Mouse (Mus musculus) liver, adult (tissue): ENCODE data around the gene Tmem107.
A peak's percentile ranks its signal among the peaks of the same experiment; 100 is the strongest.

ENCODE experiments used
- GATA4 ChIP-seq: IDR thresholded peaks from 2 replicates; pipeline ENCODE4 v1.6.1; 2014; ENCODE audit warnings: mild to moderate bottlenecking, low read length; ENCODE audit not compliant: insufficient replicate concordance

Tmem107 gene

DNA sequence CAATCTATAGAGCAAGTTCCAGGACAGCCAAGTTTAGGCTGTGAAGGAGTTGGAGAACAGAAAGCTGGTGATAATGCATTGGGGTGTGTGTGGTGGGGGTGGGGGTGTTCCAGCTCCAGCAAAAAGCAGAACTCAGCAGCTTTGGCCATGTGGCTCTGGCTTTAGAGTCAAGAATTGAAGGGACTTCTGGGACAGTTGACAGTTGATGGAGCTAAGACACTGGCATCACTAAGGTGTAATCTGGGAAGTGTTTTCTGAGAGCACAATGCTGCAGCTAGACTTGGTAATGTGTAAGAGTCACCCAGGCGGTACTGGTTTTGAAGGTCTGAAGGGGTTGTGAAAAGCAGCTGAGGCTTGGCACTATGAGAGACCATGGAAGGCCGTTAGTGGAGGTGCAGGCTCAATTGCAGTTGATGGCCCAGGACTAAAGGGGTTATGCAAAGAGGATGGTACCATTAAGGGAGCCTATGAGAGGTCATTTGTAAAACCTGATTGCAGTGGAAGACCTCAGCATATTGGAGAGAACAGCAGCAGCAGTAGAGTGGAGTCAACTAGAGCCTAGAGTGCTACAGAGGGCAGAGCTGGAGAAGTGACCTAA, 17.7 kb upstream of the Tmem107 start:
- no peak for TF ChIP-seq GATA4

DNA sequence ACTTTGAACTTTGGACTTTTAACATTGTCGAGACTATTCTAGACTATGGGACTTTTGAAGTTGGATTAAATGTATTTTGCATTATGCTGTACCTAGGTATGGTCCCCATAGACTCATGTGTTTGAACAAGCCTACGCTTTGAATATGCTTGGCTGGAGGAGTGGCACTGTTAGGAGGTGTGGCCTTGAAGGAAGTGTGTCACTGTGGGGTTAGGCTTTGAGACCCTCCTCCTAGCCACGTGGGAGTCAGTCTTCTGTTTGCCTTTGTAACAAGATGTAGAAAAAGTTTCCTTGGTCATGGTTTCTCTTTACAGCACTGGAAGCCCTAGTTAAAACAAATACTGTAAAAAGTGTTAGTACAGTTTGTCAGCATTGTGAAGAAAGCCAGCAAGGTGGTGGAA, 16.8 kb upstream of the Tmem107 start:
- TF ChIP-seq GATA4, result no peak

DNA sequence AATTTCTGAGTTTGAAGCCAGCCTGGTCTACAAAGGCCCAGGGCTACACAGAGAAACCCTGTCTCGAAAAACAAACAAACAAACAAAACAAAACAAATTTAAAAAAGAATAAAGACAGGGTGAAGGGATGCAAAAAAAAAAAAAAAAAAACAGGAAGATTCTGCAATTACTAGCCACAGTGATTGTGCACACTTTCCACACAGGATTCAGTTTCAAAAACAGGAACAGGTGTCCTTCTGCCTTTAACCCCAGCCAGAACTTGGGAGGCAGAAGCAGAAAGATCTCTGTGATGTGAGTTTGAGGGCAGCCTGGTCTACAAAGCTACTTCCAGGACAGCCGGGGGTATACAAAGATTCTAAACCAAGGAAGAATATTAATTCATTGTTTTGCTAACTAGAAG, 12.3 kb upstream of the Tmem107 start:
- TF ChIP-seq GATA4, result no peak

DNA sequence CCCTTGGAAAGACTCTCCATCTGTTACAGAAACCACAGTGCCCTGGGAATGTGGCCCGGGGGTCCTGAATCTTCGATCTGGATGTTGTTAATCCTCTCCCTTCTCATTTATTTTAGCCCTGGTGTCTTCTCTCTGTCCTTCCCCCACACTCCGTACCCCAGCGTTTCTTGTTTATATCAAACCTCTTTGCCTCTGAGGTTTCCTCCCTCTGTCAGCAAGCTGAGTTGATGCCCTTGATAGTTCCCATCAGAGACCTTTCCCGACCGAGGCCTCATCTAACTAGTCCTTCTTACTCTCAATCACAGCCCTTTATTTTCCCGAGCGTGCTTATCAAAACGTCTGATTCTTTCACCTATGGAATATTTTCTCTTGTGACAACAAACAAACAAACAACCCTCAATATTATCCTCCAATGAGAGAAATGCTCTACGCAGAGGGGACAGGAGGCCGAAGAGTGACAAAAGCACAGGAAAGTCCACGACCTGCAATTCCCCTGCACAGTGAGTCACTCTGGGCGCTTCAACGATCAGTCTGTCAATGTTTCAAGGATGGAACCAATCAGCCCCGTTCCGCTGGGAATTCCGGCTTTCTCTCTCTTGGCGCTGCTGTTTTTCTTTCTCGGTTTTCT, 11.8 kb upstream of the Tmem107 start:
- no peak for TF ChIP-seq GATA4

DNA sequence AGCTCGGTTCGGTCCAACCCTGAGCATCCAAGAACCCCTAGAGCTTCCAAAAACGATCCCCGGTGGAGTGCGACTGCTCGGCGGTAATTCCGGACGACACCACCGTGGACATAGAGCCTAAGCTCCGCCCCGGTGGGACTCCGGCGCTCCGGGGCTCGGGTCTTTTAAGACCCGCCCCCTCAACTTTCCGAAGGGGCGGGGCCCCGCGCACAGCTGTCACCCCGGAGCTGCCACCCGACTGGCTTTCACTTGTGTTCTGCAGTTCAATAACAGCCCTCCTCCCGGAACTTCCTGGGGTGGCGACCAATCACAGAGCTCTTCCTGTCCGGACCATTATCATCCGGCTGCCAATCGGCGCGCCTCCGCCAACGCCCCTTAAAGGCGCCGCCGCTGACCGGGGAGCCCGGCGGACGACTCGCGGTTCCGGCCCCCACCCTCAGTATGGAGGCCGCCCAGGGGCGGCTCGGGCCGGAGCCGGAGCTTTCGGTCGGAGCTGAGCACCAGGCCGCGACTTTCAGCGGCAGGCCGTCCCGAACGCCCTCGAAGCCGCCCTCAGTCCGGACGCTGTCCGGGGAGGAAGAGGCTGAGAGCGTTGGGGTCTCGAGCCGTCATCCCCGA, 11.1 kb upstream of the Tmem107 start, which contains the start of gene Borcs6:
Gene Borcs6, plus strand, starts transcription at position 361 of the 618 bp plus-strand sequence.
- peak; percentile 86; the same call in 1 of the 2 replicates for TF ChIP-seq GATA4

DNA sequence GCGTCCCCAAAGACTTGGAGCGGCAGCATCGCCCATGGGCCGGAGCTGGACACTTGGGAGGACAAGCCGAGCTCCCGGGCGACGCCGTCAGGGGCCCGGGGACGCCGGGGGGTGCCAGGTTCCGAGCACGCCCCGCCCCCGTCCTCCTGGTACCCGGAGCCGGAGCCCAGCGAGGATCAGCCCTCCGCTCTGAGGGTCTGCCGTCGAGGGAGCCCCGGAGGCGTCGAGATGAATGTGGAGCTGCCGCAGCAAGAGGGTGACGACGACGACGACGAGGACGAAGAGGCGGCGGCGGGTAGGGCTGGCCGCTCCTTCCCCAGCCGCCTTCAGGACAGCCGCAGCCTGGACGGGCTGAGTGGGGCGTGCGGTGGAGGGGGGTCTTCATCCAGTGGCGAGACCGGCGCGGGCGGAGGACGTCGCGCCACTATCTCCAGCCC, 10.6 kb upstream of the Tmem107 start:
- TF ChIP-seq GATA4, result no peak

DNA sequence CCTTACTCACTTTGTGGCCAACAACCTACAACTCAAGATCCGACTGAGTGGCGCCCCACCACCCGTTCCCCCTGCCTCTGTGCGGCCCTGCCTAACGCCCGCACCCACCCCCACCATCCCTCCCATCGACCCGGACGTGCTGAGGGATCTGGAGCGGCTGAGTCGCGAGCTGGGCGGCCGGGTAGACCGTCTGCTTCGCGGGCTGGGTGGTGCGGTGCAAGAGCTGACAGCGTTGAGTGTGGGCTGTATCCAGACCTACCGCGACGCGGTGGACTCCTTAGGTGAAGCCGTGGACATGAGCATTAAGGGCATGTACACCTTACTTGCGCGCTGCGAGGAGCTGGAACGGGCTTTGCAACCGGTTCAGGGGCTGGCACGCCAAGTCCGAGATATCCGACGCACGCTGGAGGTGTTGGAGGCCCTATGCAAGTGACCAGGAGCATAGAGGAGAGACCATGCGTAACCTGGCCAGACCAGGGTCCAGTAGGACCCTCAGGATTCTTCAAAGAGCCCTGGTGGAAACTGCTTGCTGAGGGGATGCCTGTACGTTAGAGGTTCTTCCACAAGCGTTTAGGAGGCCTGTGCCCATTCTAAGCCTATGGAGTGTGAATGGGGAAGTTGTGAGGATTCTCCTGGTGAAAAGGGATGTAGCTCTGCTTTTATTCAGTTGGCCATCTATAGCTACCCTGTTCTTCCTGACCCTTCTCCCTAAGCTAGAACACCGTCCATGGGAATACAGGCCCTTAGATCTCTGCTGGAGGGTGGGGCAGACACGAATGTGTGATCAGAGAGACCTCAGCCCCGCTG, 10.0 kb upstream of the Tmem107 start:
- no peak for TF ChIP-seq GATA4

DNA sequence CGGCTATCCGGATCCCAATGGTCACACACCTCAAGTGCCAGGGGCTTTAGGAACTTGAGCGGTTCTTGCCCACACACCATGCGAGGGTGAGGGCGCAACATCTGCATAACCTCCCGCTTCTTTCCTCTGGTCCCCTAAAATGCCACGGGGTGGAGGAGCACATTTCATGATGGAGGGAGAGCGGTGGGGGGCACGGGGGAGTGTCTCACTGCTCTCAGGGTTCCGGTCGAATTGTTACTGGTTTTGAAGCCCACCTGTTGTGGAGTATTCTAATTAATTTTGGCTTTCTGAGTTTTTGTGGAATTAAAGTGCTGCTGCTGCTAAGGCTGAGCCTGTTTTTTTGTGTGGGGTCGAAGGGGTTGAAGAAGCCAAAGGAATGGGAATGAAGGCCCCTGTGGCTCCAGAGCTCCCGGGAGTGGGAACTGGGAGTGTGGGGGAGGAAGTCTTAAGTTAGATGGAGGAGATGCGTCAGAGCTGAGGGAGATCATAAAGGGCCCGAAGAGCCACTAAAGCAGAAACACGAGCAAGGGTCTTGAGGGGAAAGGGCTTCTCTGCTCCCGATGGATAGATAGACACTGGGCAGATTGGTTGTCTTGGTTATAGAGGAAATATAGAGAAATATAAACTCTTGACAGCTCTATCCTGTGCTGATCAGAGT, 9.2 kb upstream of the Tmem107 start:
- no peak for TF ChIP-seq GATA4

DNA sequence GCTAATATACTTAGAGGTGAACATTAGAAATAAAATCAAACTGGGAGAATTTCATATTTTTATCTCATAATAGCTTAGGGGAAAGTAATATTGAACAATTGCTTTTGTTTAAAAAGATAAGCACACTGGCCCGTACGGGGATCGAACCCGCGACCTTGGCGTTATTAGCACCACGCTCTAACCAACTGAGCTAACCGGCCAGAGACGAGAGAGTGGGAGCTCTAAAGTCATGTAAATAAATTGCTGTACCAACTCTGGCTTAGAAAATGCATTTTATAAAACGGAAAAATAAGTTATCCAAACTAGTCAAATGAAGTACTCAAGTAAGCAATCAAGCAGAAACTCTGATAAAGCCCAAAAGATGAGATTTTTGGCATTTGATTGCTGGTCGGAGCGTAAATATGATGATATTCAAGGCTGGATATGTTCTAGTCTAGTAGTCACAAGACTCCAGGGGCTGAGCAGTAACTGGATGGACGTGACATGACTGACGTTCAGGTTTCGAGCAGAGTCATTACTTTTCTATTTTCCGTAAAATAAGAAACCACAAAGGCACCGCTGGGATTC, 8.3 kb upstream of the Tmem107 start:
- peak; percentile 77; the same call in 1 of the 2 replicates for TF ChIP-seq GATA4

DNA sequence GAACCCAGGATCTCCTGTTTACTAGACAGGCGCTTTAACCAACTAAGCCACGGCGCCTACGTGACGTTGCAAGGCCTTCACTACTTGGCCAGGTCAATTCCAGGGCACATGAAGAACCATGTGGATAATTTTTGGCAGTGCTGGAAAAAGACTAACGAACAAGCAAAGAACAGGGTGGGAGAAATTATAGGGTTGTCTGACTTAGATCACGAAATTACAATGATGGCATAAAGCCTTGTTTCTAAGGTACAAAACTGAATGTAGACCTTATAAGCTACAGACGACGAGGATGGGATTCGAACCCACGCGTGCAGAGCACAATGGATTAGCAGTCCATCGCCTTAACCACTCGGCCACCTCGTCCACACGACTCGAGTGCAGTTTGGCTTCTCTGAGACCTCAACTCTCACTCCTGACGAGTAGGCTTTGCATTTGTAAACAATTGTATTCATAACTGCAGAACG, 7.8 kb upstream of the Tmem107 start:
- TF ChIP-seq GATA4, result peak; percentile 52; the same call in 1 of the 2 replicates

DNA sequence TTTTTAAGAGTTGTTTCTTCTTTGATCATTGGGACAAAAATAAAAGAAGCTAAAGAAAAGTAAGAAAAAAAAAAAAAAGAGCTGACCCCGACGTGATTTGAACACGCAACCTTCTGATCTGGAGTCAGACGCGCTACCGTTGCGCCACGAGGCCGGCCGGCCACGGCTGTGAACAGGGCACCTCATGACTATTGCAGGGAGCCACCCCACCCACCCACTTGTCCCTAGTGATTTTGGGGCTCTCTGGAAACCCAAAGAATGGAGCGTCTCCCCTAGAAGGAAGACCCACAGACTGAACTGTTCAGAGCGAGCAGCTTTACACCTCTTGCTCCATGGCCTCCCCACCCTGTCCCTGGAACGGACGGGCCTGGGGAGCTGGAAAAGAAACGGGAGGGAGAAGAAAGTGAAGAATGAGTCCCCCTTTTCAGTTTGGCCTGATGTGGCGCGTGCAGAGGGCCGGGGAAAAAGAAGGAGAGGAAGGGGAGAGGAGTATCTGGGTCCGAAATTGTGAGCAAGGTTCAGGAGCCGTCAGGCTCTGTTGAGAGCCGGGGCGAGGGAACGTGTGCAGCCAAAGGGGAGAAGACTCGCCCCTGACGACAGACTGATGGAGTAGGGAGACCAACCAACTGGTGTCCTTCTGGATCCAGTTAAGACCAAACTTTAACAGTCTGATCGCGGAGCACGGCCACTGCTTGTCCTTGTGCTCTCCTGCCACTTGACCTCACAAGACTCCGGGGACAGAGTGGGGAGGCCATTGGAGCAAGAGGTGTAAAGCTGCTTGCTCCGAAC, 7.0 kb upstream of the Tmem107 start:
- no peak; the same call in 1 of the 2 replicates for TF ChIP-seq GATA4

DNA sequence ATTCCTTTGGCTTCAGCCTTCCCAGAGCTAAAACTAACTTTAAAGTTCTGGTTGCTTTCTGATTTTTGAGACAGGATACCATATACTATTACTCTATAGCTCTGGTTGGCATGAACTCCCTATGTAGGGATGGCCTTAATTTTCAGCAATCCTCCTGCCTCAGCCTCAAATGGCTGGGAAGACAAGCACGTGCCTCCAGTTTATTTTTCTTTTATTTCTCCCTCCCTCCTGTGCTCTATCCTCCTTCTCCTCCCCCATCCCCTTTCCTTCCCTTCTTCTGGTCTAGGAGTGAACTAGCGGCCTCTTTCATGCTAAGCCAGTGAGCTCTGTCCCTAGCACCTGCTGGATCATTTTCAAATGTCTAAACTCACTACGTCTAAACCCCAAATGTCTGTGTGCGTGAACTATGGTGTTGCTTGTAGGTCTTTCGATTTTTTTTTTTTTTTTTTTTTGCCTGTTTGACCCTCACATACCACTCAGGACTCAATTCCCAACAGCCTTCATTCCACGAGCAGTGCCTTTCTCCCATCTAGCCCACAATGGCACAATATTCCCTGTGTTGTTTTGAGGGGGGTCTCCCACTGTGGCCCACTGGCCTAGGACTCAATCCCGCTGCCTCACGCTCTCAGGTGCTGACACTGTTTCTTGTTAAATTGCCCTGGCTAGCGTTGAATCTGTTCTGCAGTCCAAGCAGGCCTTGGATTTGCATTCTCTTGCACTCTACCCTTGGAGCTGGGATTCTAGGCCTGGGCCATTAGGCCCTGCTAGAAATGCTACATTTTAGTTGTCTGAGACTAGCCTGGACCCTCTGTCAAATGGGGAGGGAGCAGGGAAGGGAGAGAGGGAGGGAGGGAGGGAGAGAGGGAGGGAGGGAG, 6.1 kb upstream of the Tmem107 start:
- TF ChIP-seq GATA4, result no peak

DNA sequence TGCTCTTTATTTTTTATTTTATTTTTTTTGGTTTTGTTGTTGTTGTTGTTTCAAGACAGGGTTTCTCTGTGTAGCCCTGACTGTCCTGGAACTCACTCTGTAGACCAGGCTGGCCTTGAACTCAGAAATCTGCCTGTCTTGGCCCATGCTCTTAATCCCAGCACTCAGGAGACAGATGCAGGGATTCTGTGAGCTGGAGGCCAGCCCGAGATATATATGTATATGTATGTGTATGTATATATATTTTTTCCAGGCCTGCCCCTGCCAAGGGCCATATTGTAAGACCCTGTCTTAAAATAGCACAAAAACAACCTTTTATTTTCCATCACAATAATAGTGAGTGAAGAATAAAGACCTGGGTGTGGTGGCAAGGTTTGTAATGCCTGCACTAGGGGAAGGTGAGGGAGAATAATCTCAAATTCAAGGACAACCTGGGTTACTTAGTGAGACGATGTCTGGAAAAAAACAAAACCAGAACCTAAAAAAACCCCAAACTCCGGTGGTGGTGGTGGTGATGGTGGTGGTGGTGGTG, 5.1 kb upstream of the Tmem107 start:
- TF ChIP-seq GATA4, result no peak
